Mouse (Mus musculus) embryonic facial prominence, embryonic 11.5 days (tissue): ENCODE measurements around the gene Ptgfrn. TPM values are rescaled to one million over a fixed set of nuclear protein-coding genes. Genes with fewer than 3 reads are reported as not detected.

ENCODE experiments used
- ATAC-seq: fragments of 200-750 bp; cut with Nextera tagmentation; replicated peaks from 2 replicates; pipeline ENCODE4 v1.8.0; 2017; ENCODE audit warnings: low read depth; ENCODE audit not compliant: insufficient number of reproducible peaks, low FRiP score, low TSS enrichment
- DNase-seq: peaks from one replicate; pipeline ENCODE4 v3.0.0-alpha.2; 2015; ENCODE audit warnings: low spot score
- H3K27ac ChIP-seq: fragments of 300-500 bp; sonication (generic); replicated peaks from 2 replicates; pipeline ENCODE4 v1.5.1; 2014; ENCODE audit warnings: mild to moderate bottlenecking, low read depth, low read length, control low read depth
- H3K27me3 ChIP-seq: fragments of 300-500 bp; sonication (generic); 2 replicates; pipeline ENCODE4 v1.6.1; 2014; ENCODE audit warnings: mild to moderate bottlenecking, low read length, moderate library complexity, mixed read lengths; ENCODE audit not compliant: control insufficient read depth, insufficient read depth
- H3K36me3 ChIP-seq: fragments of 300-500 bp; sonication (generic); replicated peaks from 2 replicates; pipeline ENCODE4 v1.6.1; 2014; ENCODE audit warnings: low read depth, mild to moderate bottlenecking, low read length, moderate library complexity, mixed read lengths; ENCODE audit not compliant: control insufficient read depth, insufficient read depth
- H3K4me1 ChIP-seq: fragments of 300-500 bp; sonication (generic); 2 replicates; pipeline ENCODE4 v1.6.1; 2014; ENCODE audit warnings: low read length, mixed read lengths; ENCODE audit not compliant: control insufficient read depth, insufficient read depth
- H3K4me2 ChIP-seq: fragments of 300-500 bp; sonication (generic); 2 replicates; pipeline ENCODE4 v1.6.1; 2014; ENCODE audit warnings: low read depth, mild to moderate bottlenecking, control low read depth, low read length, moderate library complexity
- H3K4me3 ChIP-seq: fragments of 300-500 bp; sonication (generic); 2 replicates; pipeline ENCODE4 v1.5.1; 2014; ENCODE audit warnings: low read depth, low read length, control low read depth
- H3K9ac ChIP-seq: fragments of 300-500 bp; sonication (generic); replicated peaks from 2 replicates; pipeline ENCODE4 v1.6.1; 2014; ENCODE audit warnings: mild to moderate bottlenecking, control low read depth, low read length
- H3K9me3 ChIP-seq: fragments of 300-500 bp; sonication (generic); replicated peaks from 2 replicates; pipeline ENCODE4 v1.6.1; 2016; ENCODE audit warnings: mild to moderate bottlenecking, low read length, inconsistent platforms, mixed read lengths; ENCODE audit not compliant: control insufficient read depth
- WGBS: fragments of 180-500 bp; shearing (Covaris S2); extraction: QIAGEN DNeasy Blood & Tissue Kit; methylation state at CpG from one replicate; pipeline ENCODE4 v1.1.7; 2014; 5-methylcytosine and 5-hydroxymethylcytosine counted together
- polyA plus RNA-seq: library from polyadenylated mRNA; unstranded; fragments of >200 nt; fragmentation: Nextera tagmentation; extraction: Ambion mirVana; gene quantifications from 2 replicates; pipeline ENCODE4 v1.2.1, GENCODE M21; 2014

The Ptgfrn gene
- polyA plus RNA-seq, 1 experiment from 2014 or later, result 6.5 TPM

- no peaks in the 10 kb centered on the region; the same call in 1 of the 2 replicates for H3K36me3 ChIP-seq
- H3K9me3 ChIP-seq, result no peaks in the 10 kb centered on the region
- H3K4me1 ChIP-seq, result no peaks in the 10 kb centered on the region; the same call in 1 of the 2 replicates
- WGBS, result 91% methylated on average over 7 of the region's 7 CpGs
- no peak overlapping the region for H3K9ac ChIP-seq
- ATAC-seq (no peak), DNase-seq (no peak)
- H3K27me3 ChIP-seq, result no peaks in the 10 kb centered on the region
- H3K4me2 ChIP-seq, result no peak overlapping the region
- no peak overlapping the region for H3K4me3 ChIP-seq
- H3K27ac ChIP-seq, result no peak overlapping the region
Observed at GRCm38 (mm10) chr3:101061865-101062585, 48.1 kb downstream of the Ptgfrn start.

- H3K36me3 ChIP-seq, result no peaks in the 10 kb centered on the region; the same call in 1 of the 2 replicates
- H3K27me3 ChIP-seq, result no peaks in the 10 kb centered on the region
- 82% methylated on average over 4 of the region's 4 CpGs for WGBS
- H3K4me3 ChIP-seq, result no peak overlapping the region
- H3K4me2 ChIP-seq, result no peak overlapping the region
- H3K9ac ChIP-seq, result no peak overlapping the region
- no peak overlapping the region for H3K27ac ChIP-seq
- DNase-seq (no peak), ATAC-seq (no peak)
- H3K9me3 ChIP-seq, result no peaks in the 10 kb centered on the region
- H3K4me1 ChIP-seq, result no peaks in the 10 kb centered on the region
Observed at GRCm38 (mm10) chr3:101059214-101059613, 50.9 kb downstream of the Ptgfrn start.

DNA sequence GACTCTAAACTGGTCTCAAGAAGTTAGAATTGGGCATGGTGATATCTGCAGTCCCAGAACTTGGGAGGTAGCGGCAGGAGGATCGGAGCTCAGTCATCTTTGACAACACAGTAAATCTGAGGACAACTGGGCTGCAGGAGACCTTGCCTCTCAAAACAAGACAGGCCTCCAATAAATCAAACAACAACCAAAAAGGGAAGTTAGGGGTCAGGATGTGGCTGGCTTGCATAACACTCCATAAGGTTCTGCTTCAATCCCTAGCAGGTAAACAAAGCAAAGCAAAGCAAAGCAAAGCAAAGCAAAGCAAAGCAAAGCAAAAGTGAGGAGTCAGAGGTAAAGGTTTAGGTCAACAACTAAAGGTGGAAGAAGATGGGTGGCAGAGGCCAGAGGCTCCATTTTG is 51.9 kb downstream of the Ptgfrn start:
- no peaks in the 10 kb centered on the region for H3K27me3 ChIP-seq
- ATAC-seq (no peak), DNase-seq (no peak)
- no peaks in the 10 kb centered on the region; the same call in 1 of the 2 replicates for H3K36me3 ChIP-seq
- H3K4me1 ChIP-seq, result no peaks in the 10 kb centered on the region
- no peak overlapping the region for H3K4me2 ChIP-seq
- H3K9me3 ChIP-seq, result no peaks in the 10 kb centered on the region
- no peak overlapping the region for H3K9ac ChIP-seq
- 90% methylated on average over 2 of the region's 2 CpGs for WGBS
- no peak overlapping the region for H3K27ac ChIP-seq
- no peak overlapping the region for H3K4me3 ChIP-seq

DNA sequence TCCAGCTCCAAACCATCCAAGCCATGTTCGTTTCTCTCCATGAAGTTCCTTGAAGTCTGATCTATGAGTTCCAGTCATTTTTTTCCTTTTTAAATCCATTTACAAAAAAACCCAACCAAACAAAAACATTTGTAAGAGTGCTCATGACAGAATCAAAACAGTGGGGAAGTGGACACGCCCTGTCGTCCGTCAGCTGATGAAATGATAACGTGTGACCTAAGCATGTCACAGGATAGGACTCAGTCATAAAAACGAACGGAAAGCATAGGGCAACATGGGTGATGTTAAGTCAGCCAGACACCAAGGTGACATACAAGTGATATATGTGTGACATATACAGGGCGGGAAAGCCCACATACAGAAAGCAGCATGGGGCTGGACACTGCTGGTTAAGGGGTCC is 54.9 kb downstream of the Ptgfrn start:
- no peaks in the 10 kb centered on the region for H3K27me3 ChIP-seq
- H3K4me1 ChIP-seq, result no peaks in the 10 kb centered on the region
- WGBS, result 90% methylated on average over 8 of the region's 8 CpGs
- no peaks in the 10 kb centered on the region for H3K9me3 ChIP-seq
- DNase-seq (no peak), ATAC-seq (no peak)
- no peak overlapping the region for H3K4me3 ChIP-seq
- H3K36me3 ChIP-seq, result no peaks in the 10 kb centered on the region
- H3K4me2 ChIP-seq, result no peak overlapping the region
- H3K9ac ChIP-seq, result no peak overlapping the region
- H3K27ac ChIP-seq, result no peak overlapping the region

GRCm38 (mm10) chr3:101051601-101052000 is 58.5 kb downstream of the Ptgfrn start:
- no peak overlapping the region for H3K4me3 ChIP-seq
- no peaks in the 10 kb centered on the region for H3K27me3 ChIP-seq
- no peaks in the 10 kb centered on the region for H3K9me3 ChIP-seq
- no peak overlapping the region for H3K4me2 ChIP-seq
- no peak overlapping the region for H3K27ac ChIP-seq
- H3K36me3 ChIP-seq, result no peaks in the 10 kb centered on the region
- 77% methylated on average over 4 of the region's 4 CpGs for WGBS
- H3K9ac ChIP-seq, result no peak overlapping the region
- ATAC-seq (no peak), DNase-seq (no peak)
- H3K4me1 ChIP-seq, result no peaks in the 10 kb centered on the region

- 80% methylated on average over 9 of the region's 9 CpGs for WGBS
- no peak for DNase-seq
- Histone ChIP-seq H3K9me3 (no peaks in the 10 kb centered on the region), H3K36me3 (no peaks in the 10 kb centered on the region), H3K4me2 (no peak overlapping the region), H3K27ac (no peak overlapping the region), H3K4me3 (no peak overlapping the region), H3K4me1 (no peaks in the 10 kb centered on the region), H3K27me3 (no peaks in the 10 kb centered on the region), H3K9ac (no peak overlapping the region)
- ATAC-seq, result no peak
Observed at GRCm38 (mm10) chr3:101049997-101050396, 60.1 kb downstream of the Ptgfrn start.

DNA sequence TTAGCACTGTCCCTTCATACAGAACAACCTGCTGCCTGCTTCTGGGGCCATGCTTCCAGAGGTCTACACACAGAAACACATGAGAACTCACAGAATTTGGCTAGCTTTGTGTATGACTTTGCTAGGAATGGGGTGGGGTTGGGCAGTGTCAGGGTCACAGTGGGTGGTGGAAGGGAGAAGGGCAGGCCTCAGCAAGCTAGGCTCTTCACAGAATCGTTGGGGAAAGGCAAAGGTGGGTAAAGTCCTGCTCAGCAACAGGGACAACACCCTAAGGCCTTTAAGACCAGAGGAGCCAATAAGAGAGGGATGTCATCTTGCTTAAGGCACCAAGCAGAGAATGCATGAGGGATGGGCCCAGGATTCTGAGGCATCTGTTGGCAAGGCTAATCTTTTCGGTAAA is 61.3 kb downstream of the Ptgfrn start:
- ATAC-seq, result no peak

DNA sequence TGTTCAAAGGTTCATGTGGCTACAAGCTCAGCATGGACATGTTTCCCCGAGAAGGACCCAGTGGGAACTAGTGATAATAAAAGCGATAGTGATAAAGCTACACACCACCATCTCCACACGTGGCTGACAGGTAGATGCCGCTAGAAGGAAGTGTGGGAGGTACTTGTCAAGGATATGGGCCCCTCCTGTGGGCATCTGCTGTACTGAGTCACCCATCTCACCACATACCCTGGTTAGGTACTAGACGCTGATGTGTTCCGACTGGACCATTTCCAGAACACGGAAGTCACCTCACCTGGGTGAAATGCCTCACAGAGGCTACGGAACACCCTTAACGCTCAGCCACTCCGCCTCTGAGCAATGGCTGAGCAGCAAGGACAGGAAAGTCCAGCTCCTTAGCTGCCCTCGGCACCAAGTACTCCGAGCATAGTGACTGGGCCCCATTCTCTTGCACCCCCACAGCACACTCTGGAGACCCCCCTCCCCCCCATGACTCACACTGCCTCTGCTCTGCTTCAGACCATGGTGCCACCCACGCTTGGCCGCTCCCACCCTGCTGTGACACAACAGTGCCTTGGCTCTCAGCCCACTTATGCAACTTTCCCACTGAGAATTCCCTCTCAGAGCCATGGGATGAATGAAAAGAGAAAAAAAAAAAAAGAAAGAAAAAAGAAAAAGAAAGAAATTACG is 62.3 kb downstream of the Ptgfrn start:
- no peaks in the 10 kb centered on the region for H3K27me3 ChIP-seq
- H3K4me2 ChIP-seq, result no peak overlapping the region
- no peak overlapping the region for H3K4me3 ChIP-seq
- ATAC-seq, result no peak
- H3K4me1 ChIP-seq, result no peaks in the 10 kb centered on the region
- no peak for DNase-seq
- no peak overlapping the region for H3K27ac ChIP-seq
- 91% methylated on average over 15 of the region's 15 CpGs for WGBS
- no peak overlapping the region for H3K9ac ChIP-seq
- peaks cover 3% of the 10 kb centered on the region; the same call in 1 of the 2 replicates for H3K36me3 ChIP-seq
- H3K9me3 ChIP-seq, result no peaks in the 10 kb centered on the region

More for the DNA sequence above, 61.3 kb downstream of the Ptgfrn start:
- no peak overlapping the region for H3K4me3 ChIP-seq
- DNase-seq, result no peak
- no peaks in the 10 kb centered on the region for H3K4me1 ChIP-seq
- no peak overlapping the region for H3K9ac ChIP-seq
- WGBS, result 72% methylated on average over 2 of the region's 2 CpGs
- no peaks in the 10 kb centered on the region for H3K36me3 ChIP-seq
- no peaks in the 10 kb centered on the region for H3K9me3 ChIP-seq
- H3K27me3 ChIP-seq, result no peaks in the 10 kb centered on the region
- H3K27ac ChIP-seq, result no peak overlapping the region
- no peak overlapping the region for H3K4me2 ChIP-seq
